Mouse (Mus musculus) heart, embryonic 13.5 days (tissue): ENCODE measurements around the gene Lrch4. TPM values are rescaled to one million over a fixed set of nuclear protein-coding genes. Genes with fewer than 3 reads are reported as not detected.
A peak's percentile ranks its signal among the peaks of the same experiment; 100 is the strongest.

Source experiments
- ATAC-seq: fragments of 200-750 bp; cut with Nextera tagmentation; 2 replicates; pipeline ENCODE4 v1.8.0; 2017; ENCODE audit warnings: moderate TSS enrichment; ENCODE audit not compliant: insufficient number of reproducible peaks, low FRiP score, low TSS enrichment; ENCODE audit errors: extremely low read depth
- H3K27ac ChIP-seq: fragments of 300-500 bp; sonication (generic); replicated peaks from 2 replicates; pipeline ENCODE4 v1.5.1; 2015; ENCODE audit warnings: moderate library complexity, mild to moderate bottlenecking, inconsistent platforms
- H3K27me3 ChIP-seq: fragments of 300-500 bp; sonication (generic); replicated peaks from 2 replicates; pipeline ENCODE4 v1.6.1; 2015; ENCODE audit warnings: mild to moderate bottlenecking, inconsistent platforms
- H3K36me3 ChIP-seq: fragments of 300-500 bp; sonication (generic); 2 replicates; pipeline ENCODE4 v1.6.1; 2015; ENCODE audit warnings: mild to moderate bottlenecking, inconsistent platforms
- H3K4me1 ChIP-seq: fragments of 300-500 bp; sonication (generic); 2 replicates; pipeline ENCODE4 v1.6.1; 2015; ENCODE audit warnings: inconsistent platforms
- H3K4me2 ChIP-seq: fragments of 300-500 bp; sonication (generic); 2 replicates; pipeline ENCODE4 v1.6.1; 2015; ENCODE audit warnings: inconsistent platforms, mild to moderate bottlenecking, moderate library complexity
- H3K4me3 ChIP-seq: fragments of 300-500 bp; sonication (generic); 2 replicates; pipeline ENCODE4 v1.5.1; 2015; ENCODE audit warnings: moderate library complexity, mild to moderate bottlenecking, inconsistent platforms
- H3K9ac ChIP-seq: fragments of 300-500 bp; sonication (generic); 2 replicates; pipeline ENCODE4 v1.6.1; 2015; ENCODE audit warnings: inconsistent platforms, mild to moderate bottlenecking, moderate library complexity
- H3K9me3 ChIP-seq: fragments of 300-500 bp; sonication (generic); 2 replicates; pipeline ENCODE4 v1.6.1; 2016; ENCODE audit warnings: inconsistent platforms
- WGBS: fragments of 180-500 bp; shearing (Covaris S2); methylation state at CpG from one replicate; pipeline ENCODE4 v1.1.7; 2015; ENCODE audit warnings: mixed read lengths; 5-methylcytosine and 5-hydroxymethylcytosine counted together
- polyA plus RNA-seq: library from polyadenylated mRNA; unstranded; fragments of >200 nt; fragmentation: Nextera tagmentation; extraction: Ambion mirVana; gene quantifications from 2 replicates; pipeline ENCODE4 v1.2.1, GENCODE M21; 2015

Lrch4 gene
- polyA plus RNA-seq, 1 experiment from 2014 or later, result 24.2 TPM

GRCm38 (mm10) chr5:137599600-137599999 is 29.3 kb upstream of the Lrch4 start:
- 54% methylated on average over 9 of the region's 9 CpGs for WGBS

DNA sequence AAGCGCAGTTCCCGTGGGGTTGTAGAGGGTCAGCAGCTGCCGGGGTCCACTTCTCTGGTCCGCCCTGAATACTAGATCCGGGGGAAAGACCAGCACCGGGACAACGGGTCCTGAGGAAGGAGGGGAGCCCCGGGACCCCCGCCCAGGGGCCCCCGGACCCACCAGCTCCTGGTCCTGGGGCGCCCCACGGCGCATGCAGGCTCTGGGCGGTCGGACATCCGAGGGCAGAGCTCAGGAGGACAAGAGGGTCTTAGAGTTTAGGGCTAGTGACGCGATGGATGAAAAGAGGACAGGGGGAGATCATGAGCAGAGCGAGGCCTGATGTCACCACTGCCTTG is 28.7 kb upstream of the Lrch4 start:
- Histone ChIP-seq H3K4me2 (peak overlapping the region; percentile 80), H3K36me3 (peaks cover 40% of the 10 kb centered on the region), H3K27me3 (no peaks in the 10 kb centered on the region), H3K9ac (peak overlapping the region; percentile 87), H3K4me3 (peak overlapping the region; percentile 72), H3K27ac (0 out of 2 replicates have a peak overlapping the region, but pooled peaks have one; percentile 87), H3K9me3 (no peaks in the 10 kb centered on the region), H3K4me1 (peaks cover 34% of the 10 kb centered on the region)
- peak; percentile 63; the same call in 1 of the 2 replicates for ATAC-seq
- WGBS, result under 1% methylated on average over 19 of the region's 19 CpGs

More at GRCm38 (mm10) chr5:137599600-137599999, 29.3 kb upstream of the Lrch4 start:
- Histone ChIP-seq H3K9ac (peak overlapping the region; percentile 87), H3K27me3 (no peaks in the 10 kb centered on the region), H3K36me3 (peaks cover 33% of the 10 kb centered on the region), H3K27ac (no peak overlapping the region), H3K4me2 (peak overlapping the region; percentile 80), H3K4me3 (peak overlapping the region; percentile 72), H3K4me1 (peaks cover 34% of the 10 kb centered on the region), H3K9me3 (no peaks in the 10 kb centered on the region)
- no peak for ATAC-seq

- H3K9me3 ChIP-seq, result no peaks in the 10 kb centered on the region
- peaks cover 34% of the 10 kb centered on the region for H3K4me1 ChIP-seq
- WGBS, result under 1% methylated on average over 41 of the region's 41 CpGs
- peak; percentile 92 for ATAC-seq
- peaks cover 42% of the 10 kb centered on the region for H3K36me3 ChIP-seq
- peak within 1 kb of the TSS; percentile 87 for H3K9ac ChIP-seq
- H3K27me3 ChIP-seq, result no peaks in the 10 kb centered on the region
- peak within 1 kb of the TSS; percentile 80 for H3K4me2 ChIP-seq
- peak within 1 kb of the TSS; percentile 72 for H3K4me3 ChIP-seq
- H3K27ac ChIP-seq, result peak within 1 kb of the TSS; percentile 87
Measured at GRCm38 (mm10) chr5:137600619-137601364, 28.1 kb upstream of the Lrch4 start, which contains the start of gene Mospd3. Mospd3 (minus strand) TSS chr5:137601058.

GRCm38 (mm10) chr5:137601365-137601729 is 27.6 kb upstream of the Lrch4 start:
- Histone ChIP-seq H3K4me1 (peaks cover 34% of the 10 kb centered on the region), H3K9me3 (no peaks in the 10 kb centered on the region), H3K27ac (peak overlapping the region; percentile 87), H3K4me2 (peak overlapping the region; percentile 80), H3K9ac (peak overlapping the region; percentile 86), H3K36me3 (peaks cover 46% of the 10 kb centered on the region), H3K4me3 (peak overlapping the region; percentile 72), H3K27me3 (no peaks in the 10 kb centered on the region)
- no peak for ATAC-seq
- under 1% methylated on average over 22 of the region's 22 CpGs for whole genome bisulfite sequencing

GRCm38 (mm10) chr5:137607860-137608653 is 20.9 kb upstream of the Lrch4 start:
- no peak for ATAC-seq
- peaks cover 62% of the 10 kb centered on the region for H3K4me1 ChIP-seq
- WGBS, result 28% methylated on average over 26 of the region's 26 CpGs

DNA sequence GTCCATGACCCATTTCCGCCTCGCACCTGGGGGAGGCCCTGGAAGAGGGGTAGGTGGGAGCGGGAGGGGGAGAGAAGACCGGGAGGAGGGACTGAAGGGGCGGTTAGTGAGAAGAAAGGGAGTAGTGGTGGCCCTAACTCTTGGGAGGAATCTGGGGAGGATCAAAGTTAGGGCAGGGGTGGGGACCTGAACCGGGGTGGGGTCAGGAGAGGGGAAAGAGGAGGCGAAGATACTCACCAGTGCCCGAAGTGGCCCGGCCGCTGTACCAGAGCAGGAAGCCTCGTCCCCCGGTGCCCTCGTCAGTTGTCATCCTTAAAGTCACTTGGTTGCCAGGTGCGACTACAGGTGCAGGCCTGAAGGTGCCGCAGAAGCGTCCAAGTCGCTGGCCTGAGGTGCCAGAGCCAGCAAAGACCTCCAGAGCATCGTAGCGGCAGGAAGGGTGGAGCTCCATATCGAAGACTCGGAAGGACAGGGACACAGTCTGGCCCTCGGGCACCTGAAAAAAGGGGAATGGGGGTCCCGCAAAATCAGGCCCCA is 20.2 kb upstream of the Lrch4 start:
- H3K27me3 ChIP-seq, result peaks cover 15% of the 10 kb centered on the region; the same call in 1 of the 2 replicates
- peak overlapping the region; percentile 31 for H3K4me3 ChIP-seq
- H3K9me3 ChIP-seq, result no peaks in the 10 kb centered on the region
- peak overlapping the region; percentile 67 for H3K4me2 ChIP-seq
- H3K9ac ChIP-seq, result peak overlapping the region; percentile 72
- peaks cover 62% of the 10 kb centered on the region for H3K4me1 ChIP-seq
- WGBS, result 28% methylated on average over 23 of the region's 23 CpGs
- H3K27ac ChIP-seq, result no peak overlapping the region
- peaks cover 43% of the 10 kb centered on the region for H3K36me3 ChIP-seq
- no peak for ATAC-seq

More at GRCm38 (mm10) chr5:137607860-137608653, 20.9 kb upstream of the Lrch4 start:
- peaks cover 43% of the 10 kb centered on the region for H3K36me3 ChIP-seq
- peaks cover 15% of the 10 kb centered on the region; the same call in 1 of the 2 replicates for H3K27me3 ChIP-seq
- H3K4me2 ChIP-seq, result peak overlapping the region; percentile 67
- no peak overlapping the region for H3K27ac ChIP-seq
- H3K9me3 ChIP-seq, result no peaks in the 10 kb centered on the region
- peak overlapping the region; percentile 31 for H3K4me3 ChIP-seq
- peak overlapping the region; percentile 72 for H3K9ac ChIP-seq

DNA sequence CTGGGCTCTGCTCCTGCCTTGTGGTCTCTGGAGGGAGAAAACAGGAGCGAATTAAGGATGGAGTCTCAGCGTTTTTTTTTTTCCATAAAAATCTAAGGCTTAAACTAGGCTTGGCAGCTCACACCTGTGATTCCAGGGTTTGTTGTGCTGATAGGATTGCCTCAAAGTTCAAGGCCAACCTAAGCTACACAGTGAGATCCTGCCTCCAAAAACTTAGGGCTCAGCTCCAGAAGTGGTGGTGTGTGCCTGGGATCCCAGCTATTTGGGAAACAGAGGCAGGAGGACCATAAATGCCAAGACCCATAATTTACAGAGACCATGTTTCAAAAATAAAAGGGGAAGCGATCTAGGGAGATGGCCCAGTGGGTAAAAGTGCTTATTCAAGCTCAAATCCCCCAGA is 19.6 kb upstream of the Lrch4 start:
- no peak overlapping the region for H3K27ac ChIP-seq
- peaks cover 15% of the 10 kb centered on the region; the same call in 1 of the 2 replicates for H3K27me3 ChIP-seq
- 62% methylated on average over 3 of the region's 3 CpGs for WGBS
- peaks cover 62% of the 10 kb centered on the region for H3K4me1 ChIP-seq
- H3K9ac ChIP-seq, result peak overlapping the region; percentile 72; the same call in 1 of the 2 replicates
- no peak for ATAC-seq
- peak overlapping the region; percentile 67 for H3K4me2 ChIP-seq
- H3K4me3 ChIP-seq, result 0 out of 2 replicates have a peak overlapping the region, but pooled peaks have one; percentile 31
- peaks cover 38% of the 10 kb centered on the region for H3K36me3 ChIP-seq
- no peaks in the 10 kb centered on the region for H3K9me3 ChIP-seq

GRCm38 (mm10) chr5:137610056-137610455 is 18.9 kb upstream of the Lrch4 start:
- Histone ChIP-seq H3K9me3 (no peaks in the 10 kb centered on the region), H3K4me1 (peaks cover 62% of the 10 kb centered on the region), H3K9ac (peak overlapping the region; percentile 83), H3K36me3 (peaks cover 30% of the 10 kb centered on the region), H3K4me2 (peak overlapping the region; percentile 67), H3K4me3 (peak overlapping the region; percentile 51), H3K27me3 (peaks cover 15% of the 10 kb centered on the region; the same call in 1 of the 2 replicates), H3K27ac (peak overlapping the region; percentile 95)
- ATAC-seq, result no peak
- 60% methylated on average over 4 of the region's 4 CpGs for whole genome bisulfite sequencing

- 3% methylated on average over 12 of the region's 12 CpGs for WGBS
- H3K36me3 ChIP-seq, result peaks cover 24% of the 10 kb centered on the region
- peak overlapping the region; percentile 51 for H3K4me3 ChIP-seq
- peak overlapping the region; percentile 67 for H3K4me2 ChIP-seq
- peak overlapping the region; percentile 95 for H3K27ac ChIP-seq
- H3K27me3 ChIP-seq, result peaks cover 15% of the 10 kb centered on the region; the same call in 1 of the 2 replicates
- H3K9me3 ChIP-seq, result no peaks in the 10 kb centered on the region
- peak; percentile 33; the same call in 1 of the 2 replicates for ATAC-seq
- peak overlapping the region; percentile 83 for H3K9ac ChIP-seq
- H3K4me1 ChIP-seq, result peaks cover 62% of the 10 kb centered on the region
Measured at GRCm38 (mm10) chr5:137610548-137611244, 18.2 kb upstream of the Lrch4 start.

DNA sequence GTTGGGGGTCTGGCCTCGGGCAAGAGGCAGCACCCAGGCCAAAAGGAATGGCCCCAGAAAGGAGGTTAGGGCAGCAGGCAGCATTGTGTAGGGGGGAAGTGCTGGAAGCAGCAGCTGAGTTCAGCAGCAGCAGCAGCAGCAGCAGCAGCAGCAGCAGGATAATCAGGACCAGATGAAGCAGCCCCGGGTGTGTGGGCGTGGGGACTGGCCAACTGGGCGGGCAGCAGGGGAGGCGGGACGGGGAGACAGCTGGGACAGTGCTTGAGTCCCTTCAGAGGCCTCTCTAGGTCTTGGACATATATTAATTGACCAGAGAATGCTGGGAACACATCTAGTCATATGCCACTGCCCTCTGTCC is 17.7 kb upstream of the Lrch4 start:
- Histone ChIP-seq H3K4me3 (peak overlapping the region; percentile 51), H3K4me1 (peaks cover 62% of the 10 kb centered on the region), H3K9me3 (no peaks in the 10 kb centered on the region), H3K4me2 (peak overlapping the region; percentile 67), H3K27me3 (peaks cover 15% of the 10 kb centered on the region; the same call in 1 of the 2 replicates), H3K27ac (peak overlapping the region; percentile 95), H3K9ac (peak overlapping the region; percentile 83), H3K36me3 (peaks cover 19% of the 10 kb centered on the region)
- WGBS, result 3% methylated on average over 6 of the region's 6 CpGs
- ATAC-seq, result no peak; the same call in 1 of the 2 replicates
